Mouse (Mus musculus): ENCODE measurements at regions not wholly inside any gene's neighbourhood (a gene's known extent, or its start where the extent isn't known, plus 50 kb on each side); places are given as distances from the start of the nearest gene placed in this dataset.

- no peak for DNase-seq (ENCODE audit: low read depth, low spot score)
Observed at GRCm38 (mm10) chr3:41140391-41140790, 57.5 kb upstream of the Pgrmc2 start.

GRCm38 (mm10) chr3:41137931-41138330 lies 55.1 kb upstream of the Pgrmc2 start:
- no peak for DNase-seq (ENCODE audit: low read depth, low spot score)

DNA sequence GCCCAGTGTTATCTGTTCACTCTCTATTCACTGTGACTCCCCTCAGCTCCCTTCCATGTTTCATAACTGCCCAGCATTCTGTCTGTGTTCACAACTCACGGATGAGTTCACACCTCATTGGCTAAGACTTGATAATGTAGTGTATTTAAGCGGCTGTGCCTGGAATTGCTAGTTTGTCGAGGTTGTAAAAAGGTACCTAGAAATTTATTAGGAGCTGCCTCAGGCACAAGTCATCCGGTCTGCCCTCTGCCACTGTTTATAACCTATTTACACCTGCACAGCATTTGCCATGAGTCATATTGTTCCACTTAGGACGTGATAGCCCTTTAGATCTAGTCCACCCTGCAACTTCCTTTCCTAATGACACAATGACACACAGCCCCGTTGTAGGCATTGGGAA lies 50.0 kb upstream of the Pgrmc2 start:
- DNase-seq (ENCODE audit: low read depth, low spot score) = no peak

All from c-Kit-negative CD71-positive TER-119-positive erythroid progenitor cells, embryonic 14.5 days (primary cell).